Mouse (Mus musculus) embryonic fibroblast, embryonic 13.5 days (primary cell): ENCODE data around the gene Jarid2.

Experiments used
- CTCF ChIP-seq: IDR thresholded peaks from 2 replicates; pipeline ENCODE4 v1.5.1; 2011; ENCODE audit warnings: mild to moderate bottlenecking, control low read depth, low read length, moderate library complexity, borderline replicate concordance; ENCODE audit not compliant: insufficient read depth
- POLR2A ChIP-seq: IDR thresholded peaks from 2 replicates; pipeline ENCODE4 v1.6.1; 2011; ENCODE audit warnings: low read depth, mild to moderate bottlenecking, control low read depth, low read length, moderate library complexity

GRCm38 (mm10) chr13:44837445-44837844, 108.2 kb downstream of the Jarid2 start:
- TF ChIP-seq POLR2A (no peak), CTCF (no peak)
